Mouse (Mus musculus): ENCODE results near the gene Ssh1.

The Ssh1 gene

DNA sequence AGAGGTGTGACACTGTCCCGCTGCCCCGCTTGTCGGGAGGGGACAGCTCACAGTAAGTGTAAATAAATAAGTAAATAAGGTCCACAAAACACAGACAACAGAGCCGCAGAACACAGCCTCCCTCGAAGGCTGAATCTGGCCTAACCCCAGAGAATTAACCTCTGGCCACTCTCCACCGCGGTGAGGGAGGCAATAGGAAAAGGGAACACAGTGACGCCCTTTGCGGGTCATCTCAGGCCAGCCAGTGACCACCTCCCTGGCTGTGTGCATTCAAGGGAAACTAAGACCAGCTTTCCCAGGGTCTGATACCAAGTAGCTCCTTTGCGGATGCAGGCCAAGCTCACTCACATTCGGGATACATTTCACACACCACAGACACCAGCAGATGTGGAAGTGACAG is 25.3 kb downstream of the Ssh1 start:
- no peak for DNase-seq (ENCODE audit: extremely low read depth, insufficient read length, low spot score)

DNA sequence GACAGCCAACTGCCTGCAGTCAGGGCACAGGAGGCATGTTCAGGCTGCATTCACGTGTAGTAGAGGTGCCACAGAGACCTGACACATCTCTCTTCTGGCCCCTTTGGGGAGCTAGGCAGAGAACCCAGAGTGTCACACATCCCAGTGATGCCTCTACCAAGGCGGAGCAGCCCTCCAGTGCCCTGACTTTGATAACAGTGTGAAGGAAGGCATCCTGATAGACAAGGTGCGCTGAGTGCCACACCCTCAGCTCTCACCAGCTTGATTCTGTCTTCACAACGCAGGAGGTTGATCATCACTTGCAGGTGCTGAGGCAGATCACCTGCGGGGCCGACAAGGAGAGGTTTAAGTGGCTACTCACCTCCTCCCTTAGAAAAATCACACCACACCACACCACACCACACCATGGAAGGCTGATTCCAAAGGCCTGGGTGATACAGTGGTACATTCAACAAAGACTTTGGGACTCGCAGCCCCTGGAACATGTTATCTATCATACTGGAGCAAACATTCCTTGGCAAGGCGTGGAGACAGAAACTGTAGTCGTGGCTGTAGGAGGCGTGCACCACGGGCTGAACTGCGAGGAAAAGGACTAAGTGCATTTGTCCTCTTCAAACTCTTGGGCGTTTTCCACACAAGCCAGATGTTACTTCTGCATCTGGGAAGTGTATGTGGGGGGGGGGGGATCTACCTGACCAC is 27.1 kb downstream of the Ssh1 start:
- DNase-seq (ENCODE audit: extremely low read depth, insufficient read length, low spot score) = no peak

DNA sequence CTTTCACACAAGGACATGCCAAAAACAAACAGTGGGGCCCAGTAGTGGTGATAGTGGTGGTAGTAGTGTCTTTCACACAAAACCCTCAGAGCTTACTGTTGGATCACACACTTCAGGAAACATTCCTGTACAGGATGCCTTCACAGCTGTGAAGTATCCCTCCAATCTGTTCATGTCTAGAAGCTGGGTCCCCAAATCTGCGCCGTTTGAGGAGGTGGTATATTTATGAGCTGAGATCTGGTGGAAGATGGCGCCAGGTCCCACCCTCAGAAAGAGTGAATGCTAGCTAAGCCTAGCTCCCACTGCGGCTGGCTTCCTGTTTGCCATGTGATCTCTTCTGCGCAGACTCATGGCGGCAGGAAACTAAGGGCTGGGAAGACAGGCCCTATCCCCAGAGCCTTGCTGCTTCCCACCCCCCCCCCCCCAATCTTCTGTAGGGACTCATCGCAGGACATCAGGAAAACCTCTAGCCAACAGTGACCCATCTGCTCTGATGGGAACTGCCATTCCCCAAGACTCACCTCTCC is 28.0 kb downstream of the Ssh1 start:
- DNase-seq (ENCODE audit: extremely low read depth, insufficient read length, low spot score) = no peak

DNA sequence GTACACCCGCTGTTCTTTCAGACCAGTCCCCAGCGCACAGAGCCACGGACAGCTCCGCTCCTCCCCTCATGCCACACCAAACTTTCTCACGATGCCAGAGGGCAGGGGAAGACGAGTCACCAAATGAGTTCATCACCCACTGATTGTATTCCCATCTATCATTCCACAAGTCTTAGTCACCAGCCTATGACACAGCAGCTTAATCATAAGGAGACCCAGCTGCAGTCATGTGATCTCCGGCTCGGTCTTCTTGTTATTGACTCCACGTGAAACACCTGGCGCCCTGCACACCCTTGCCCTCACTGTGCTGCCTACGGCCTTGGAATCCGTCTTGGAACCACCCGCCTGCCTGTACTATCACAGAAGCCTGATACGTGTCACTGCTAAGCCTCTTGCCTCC is 28.7 kb downstream of the Ssh1 start:
- DNase-seq (ENCODE audit: extremely low read depth, insufficient read length, low spot score) = peak; percentile 38

DNA sequence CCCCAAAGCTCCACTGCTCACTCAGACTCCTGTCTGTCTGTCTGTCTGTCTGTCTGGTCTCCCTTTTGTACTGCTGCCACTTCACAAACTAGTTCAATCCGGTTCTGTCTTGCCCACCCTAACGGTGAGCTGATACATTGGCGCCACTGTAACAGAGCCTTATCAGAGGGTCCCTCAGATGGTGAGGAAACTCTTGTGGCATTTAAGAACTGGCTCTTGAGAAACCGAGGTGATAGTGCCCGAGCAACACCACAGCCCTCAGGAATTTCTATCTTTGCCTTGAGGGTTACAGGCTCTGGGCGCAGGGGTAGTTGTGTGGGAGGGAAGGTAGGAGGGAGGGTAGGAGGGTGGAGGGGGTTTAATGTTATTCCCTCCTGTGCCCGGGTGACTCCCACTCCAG is 31.9 kb downstream of the Ssh1 start:
- no peak for DNase-seq (ENCODE audit: extremely low read depth, insufficient read length, low spot score)

DNA sequence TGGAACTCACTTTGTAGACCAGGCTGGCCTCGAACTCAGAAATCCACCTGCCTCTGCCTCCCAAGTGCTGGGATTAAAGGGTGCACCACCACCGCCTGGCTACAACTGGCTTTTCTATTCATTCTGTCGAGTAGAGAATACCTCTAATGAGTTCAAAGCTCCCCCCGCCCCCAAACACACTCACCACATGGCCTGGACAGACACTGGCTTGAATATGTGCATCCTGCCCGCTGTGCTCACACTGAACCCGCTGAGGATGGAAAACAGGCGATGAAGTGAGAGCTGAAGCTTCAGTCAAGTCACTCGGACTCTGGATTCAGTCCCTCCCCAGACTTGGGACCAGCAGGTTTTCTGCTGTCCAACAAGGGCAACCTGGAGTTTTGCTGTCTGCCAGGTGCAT is 33.3 kb downstream of the Ssh1 start:
- DNase-seq (ENCODE audit: extremely low read depth, insufficient read length, low spot score) = no peak

DNA sequence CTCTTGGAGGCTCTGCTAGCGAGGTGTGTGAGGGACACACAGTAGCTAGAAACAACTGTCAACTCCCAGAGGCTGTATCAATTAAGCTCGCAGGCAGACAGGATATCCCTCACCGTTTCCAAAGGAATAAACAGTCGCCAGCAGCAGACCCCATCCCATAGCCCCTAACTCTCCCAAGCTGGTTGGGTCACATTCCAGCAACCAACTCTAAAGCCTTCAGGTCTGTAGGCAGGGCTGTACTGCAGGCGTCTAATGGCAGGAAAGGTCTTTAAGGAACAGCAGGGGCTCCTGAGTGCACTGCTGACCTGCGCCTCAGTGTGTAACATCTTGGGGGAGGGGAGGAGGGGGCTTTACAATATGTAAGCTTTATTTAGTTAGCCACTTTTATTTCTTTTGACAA is 34.7 kb downstream of the Ssh1 start:
- DNase-seq (ENCODE audit: extremely low read depth, insufficient read length, low spot score) = no peak

DNA sequence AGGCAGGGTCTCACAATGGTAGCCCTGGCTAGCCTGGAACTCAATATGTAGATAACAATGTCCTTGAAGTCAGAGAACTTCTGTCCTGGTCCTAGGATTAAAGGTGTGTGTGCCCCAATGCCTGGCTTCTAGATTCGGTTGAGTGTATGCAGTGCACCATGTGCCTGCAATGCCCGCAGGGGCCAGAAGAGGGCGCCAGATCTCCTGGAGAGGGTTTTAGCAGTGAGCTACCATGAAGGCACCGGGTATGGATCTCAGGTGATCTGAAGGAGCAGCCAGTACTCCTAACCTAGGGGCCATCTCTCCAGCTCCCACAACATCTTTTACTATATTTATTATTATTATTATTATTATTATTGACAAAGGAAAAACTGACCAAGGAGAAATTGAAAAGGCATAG is 37.2 kb downstream of the Ssh1 start:
- peak; percentile 39 for DNase-seq (ENCODE audit: extremely low read depth, insufficient read length, low spot score)

DNA sequence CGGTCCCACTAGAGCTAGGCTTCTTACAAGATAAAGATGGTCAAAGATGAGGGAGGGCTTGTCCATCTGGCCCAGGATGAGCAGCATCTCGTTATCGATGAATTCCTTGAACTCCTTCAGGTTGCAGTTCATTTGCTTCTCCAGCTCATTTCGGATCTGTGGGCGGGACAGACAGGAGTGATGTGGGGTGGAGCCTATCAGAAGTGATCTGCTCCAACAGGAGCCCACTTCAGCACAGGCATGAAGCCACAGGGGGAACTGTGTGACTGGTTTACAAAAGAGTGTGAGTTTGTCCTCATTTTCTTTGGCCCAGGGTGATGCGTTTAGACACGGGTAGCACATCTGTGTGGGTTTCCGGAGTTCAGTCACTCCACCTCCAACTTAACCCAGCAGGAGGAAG is 38.0 kb downstream of the Ssh1 start:
- DNase-seq (ENCODE audit: extremely low read depth, insufficient read length, low spot score) = no peak

DNA sequence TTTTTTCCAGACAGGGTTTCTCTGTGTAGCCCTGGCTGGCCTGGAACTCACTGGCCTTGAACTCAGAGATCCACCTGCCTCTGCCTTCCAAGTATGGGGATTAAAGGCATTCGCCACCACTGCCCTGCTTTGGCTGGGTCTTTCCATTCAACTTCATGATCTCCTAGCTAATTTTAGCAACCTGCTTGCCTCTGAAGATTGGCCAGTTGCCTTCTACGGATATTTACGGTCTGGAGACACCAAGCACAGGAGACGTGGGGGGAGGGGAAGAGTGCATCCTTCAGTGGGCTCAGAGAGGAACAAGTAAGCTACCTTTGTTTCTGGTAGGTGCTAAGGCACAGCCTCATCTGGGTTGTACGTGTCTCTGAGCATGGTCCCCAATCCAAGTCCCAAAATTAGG is 38.4 kb downstream of the Ssh1 start:
- no peak for DNase-seq (ENCODE audit: extremely low read depth, insufficient read length, low spot score)

DNA sequence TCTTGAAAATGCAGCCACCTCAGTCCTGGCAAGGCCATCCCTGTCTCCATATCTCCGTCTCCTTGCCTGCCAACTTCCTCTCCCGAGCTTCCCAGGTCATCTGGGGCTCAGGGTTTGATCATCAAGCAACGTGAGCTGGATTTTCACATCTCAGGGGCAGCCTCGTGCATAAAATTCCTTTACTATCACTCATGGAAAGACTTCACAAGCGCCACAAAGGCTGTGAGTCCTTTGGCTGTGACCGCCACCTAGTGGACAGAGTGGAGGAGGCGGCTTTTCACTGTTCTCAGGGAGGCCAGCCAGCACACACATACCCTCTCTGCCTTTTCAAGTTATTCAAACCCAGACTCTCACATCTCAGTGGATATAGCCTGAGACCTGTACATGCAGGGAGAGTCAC is 39.3 kb downstream of the Ssh1 start:
- DNase-seq (ENCODE audit: extremely low read depth, insufficient read length, low spot score) = peak; percentile 61

DNA sequence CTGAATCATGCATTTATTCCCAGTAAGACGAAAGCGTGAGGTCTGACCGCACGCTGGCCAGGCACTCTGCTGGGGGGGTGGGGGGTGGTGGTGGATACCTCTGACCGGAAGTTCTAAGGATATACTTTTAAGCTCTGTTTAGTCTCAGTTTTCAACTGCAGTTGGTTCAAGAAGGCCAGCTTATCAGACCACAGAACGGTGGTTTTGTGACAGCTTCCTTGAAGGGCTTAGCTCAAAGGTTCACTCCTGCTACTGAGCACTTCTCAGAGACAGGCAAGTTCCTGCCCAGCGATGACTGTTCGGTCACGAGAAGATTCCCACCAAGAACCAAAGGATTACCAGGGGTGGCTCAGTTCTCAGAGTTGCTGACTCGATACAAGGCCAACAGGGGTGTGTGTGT is 41.2 kb downstream of the Ssh1 start:
- no peak for DNase-seq (ENCODE audit: extremely low read depth, insufficient read length, low spot score)

DNA sequence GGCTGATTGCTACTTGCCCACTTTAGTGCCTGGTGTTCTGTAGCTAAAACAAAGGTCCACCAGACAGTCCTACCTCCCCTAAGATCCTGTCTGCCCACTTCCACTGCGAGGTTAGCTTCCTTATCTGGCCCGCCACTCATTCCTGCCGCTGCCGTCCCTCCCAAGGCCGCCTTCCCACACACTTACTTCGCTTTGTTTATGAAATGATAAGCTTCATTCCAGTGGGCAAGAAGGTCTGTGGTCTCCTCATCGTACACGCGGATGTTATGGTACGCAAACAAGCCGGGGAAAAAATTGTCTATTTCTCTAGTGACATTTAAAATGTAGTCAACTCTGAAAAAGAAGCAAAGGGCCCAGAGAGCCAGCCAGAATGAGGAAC is 42.0 kb downstream of the Ssh1 start:
- no peak for DNase-seq (ENCODE audit: extremely low read depth, insufficient read length, low spot score)

DNA sequence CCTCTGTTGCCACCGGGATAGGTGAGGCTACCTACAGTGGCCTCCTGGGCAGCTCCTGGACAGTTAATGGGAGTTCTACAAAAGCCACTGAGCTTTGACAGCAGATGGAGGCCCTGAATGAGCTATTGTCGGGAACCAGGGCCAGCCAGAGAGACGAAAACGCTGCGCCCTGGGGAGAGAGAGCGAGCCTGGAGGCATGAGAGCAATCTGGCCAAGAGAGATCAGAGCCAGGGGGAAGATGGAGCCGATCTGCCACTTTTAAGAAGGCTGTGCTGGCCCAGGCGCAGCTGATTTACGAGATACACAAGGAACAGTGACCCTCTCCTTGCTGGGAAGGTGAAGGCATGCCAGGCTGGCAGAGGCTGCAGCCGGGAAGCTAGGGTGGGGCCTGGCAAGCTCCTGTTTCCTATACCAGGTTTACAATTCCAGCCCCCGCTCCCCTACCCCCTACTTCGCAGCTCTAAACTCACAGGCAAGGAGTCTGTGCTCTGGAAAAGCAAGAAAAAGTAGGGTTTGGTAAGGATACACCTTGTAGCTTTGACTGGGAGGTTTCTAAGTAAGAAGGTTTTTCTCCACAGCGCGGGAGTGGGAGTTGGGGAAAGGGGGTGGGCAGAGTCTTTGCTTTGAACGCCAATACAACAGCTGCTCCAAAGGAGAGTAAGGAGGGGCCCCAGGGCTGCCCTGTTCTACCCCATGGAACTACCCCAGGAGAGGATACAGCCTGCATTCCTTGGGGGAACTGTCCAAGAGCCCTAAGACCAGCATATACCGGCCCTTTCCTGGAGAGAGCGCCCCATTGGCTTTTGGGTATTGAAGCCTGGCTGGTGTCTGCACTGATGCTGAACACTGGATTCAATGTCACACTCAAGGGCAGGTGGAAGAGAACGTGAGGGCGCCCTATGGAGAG is 42.7 kb downstream of the Ssh1 start:
- no peak for DNase-seq (ENCODE audit: extremely low read depth, insufficient read length, low spot score)

DNA sequence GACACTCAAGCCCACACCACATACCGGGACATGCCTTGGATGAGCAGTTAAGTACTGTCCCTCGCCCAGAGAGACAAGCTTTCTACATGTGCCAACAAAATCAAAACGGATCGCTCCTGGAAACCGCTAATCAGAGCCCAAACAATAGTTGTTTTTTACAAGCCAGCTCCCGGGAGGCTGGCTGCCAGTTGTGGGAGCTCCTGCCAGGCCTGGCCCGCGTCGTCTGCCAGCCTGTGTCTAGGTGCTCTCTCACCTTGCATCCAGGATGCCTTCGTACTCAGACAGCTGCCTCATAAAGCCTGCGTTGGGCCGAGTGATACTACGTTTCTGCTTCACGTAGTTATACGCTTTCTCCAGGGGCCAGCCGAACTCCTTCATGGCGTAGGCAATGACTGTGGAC is 43.6 kb downstream of the Ssh1 start:
- DNase-seq (ENCODE audit: extremely low read depth, insufficient read length, low spot score) = no peak

DNA sequence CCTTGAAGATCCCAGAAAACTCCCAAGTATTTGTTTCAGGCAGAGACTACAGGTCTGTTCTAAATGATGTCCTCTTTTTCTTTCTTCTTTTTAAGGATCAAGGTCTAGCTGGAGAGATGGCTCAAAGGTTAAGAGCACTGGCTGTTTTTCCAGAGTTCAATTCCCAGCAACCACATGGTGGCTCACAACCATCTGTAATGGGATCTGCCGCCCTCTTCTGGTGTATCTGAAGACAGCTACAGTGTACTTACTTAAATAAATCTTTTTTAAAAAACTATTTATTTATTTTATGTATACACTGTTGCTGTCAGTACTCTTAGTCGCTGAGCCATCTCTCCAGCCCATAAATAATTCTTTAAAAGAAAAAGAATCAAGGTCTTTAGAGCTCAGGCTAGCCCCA is 46.4 kb downstream of the Ssh1 start:
- no peak for DNase-seq (ENCODE audit: extremely low read depth, insufficient read length, low spot score)

DNA sequence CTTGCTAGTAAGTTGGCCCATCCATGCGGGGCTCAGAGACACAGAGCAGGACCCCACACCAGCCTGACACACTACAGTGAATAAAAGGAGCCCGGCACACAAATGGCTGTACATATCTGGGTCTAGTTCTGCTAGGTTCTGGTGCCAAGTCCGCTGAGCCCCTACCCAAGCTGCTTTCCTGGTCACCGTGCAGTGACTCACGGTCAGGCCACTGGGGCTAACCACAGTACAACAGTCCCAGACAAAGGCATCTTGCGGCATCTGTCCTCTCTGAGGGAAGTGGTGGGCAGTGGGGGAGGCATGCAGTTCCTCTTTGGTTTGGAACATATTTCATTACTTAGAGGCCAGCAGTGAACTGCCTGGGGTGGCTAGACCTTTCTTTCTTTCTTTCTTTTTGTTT is 48.6 kb downstream of the Ssh1 start:
- peak; percentile 64 for DNase-seq (ENCODE audit: extremely low read depth, insufficient read length, low spot score)

DNA sequence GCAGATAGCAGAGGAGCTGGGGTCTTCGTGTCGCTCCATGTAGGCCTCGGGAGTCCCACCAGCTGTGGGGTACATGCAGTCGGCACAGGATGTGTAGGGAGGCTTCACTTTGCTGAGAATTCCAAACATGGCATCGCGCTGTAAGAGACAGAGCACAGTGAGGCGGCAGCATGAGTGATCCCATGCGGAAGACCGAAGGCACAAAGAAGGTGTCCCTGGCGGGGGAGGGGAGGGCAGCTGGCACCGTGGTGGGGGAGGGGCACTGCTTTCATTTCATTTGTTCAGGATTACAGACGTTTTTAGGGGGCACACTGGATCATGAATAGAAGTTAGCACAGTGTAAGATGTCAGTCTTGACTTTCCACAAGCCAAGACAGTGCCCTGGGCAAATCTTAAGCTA is 50.4 kb downstream of the Ssh1 start:
- DNase-seq (ENCODE audit: extremely low read depth, insufficient read length, low spot score) = no peak

DNA sequence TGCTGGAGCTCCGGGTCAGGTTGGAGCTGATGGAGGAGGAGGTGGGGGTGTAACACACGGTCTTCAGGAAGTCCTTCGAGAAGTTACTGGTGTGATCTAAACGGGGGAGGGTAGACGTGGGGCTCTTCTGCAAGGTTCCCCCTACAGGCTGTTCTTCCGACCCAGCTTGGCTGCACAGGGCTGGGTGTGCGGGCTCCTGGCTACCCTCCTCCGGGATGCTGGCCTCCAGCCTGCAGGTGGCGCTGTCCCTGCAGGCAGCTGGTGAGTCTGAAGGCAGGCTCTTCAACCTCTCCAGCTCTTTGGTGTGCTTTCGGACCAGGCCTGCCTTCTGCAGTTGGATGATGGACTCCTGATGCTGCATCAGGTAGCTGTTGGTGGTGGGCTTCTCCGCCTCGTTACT is 51.1 kb downstream of the Ssh1 start:
- peak; percentile 37 for DNase-seq (ENCODE audit: extremely low read depth, insufficient read length, low spot score)

DNA sequence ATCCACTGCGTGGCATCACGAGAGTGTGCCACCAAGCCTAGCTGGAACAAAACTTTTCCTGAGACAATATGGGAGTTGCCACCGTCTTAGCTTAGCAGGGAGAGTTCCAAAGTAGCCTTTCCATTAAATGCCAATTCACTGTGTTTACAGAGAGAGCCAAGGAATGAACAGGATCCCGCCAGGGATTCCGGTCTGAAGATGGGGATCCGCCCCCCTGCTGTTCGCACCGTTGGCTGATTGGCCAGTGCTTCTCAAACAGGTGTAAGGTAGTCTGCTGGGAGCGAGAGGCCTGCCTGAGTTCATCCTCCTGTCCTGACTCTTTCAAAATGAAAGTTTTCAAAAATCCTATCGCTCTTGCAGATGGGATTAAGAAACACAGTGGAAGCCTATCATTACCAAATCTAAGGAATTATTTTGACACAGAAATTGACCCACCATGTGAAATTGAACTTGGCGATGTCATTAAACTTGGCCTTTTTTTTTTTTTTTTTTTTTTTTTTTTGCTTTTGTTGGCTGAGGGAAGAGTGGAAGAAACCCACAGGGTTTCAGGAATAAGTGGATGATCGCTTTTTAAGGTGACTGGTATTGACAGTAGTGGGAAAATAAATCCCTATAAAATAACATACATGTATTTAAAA is 54.3 kb downstream of the Ssh1 start:
- DNase-seq (ENCODE audit: extremely low read depth, insufficient read length, low spot score) = no peak

DNA sequence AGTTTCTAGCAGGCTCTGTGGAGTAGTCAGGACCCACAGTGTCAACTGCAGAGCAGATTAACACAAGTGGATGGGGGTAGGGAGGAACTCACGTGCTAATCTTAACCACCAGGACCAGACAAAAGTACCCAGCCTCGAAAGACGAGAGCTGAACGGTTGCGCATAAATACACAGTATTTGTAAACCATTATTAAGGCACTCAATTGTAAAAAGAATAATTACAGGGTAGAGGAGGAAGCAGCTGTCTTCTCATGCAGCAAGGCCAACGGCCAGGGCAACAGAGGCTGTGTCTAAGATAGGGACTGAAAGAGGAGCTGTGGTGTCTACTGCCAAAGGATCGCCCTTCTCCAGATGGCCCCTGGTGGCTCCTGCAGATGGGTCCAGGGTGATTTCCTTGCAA is 56.0 kb downstream of the Ssh1 start:
- DNase-seq (ENCODE audit: extremely low read depth, insufficient read length, low spot score) = no peak

DNA sequence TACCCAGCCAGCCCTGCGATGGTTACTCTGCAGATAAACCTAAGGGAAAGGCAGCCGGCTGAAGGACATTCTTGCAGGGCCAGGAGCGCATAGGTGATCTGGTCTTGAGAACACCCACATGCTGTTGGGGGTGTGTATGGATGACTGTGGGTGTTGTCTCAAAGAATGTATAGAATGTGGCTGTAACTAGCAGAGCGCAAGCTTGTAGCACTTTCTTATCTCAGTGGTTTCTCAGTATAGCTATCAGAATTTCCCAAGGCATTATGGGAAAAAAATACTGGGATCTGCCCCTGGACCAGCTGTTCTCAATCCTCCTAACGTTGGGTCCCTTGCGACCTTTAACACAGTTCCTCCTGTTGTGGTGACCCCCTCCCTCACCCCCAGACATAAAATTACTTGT is 59.8 kb downstream of the Ssh1 start:
- DNase-seq (ENCODE audit: extremely low read depth, insufficient read length, low spot score) = no peak

Measured in 3134 (cell line).